Comparison of ENCODE assay signal across 23 mouse cellular contexts in genomic region chr11:79239024-79239423, GRCm38 (mm10). TPM values are rescaled to one million over a fixed set of nuclear protein-coding genes. Genes with fewer than 3 reads are reported as not detected.
DNase-seq lines count a peak whose midpoint lies in the region; ATAC-seq and TF ChIP-seq lines count a peak whose summit lies in the region.
"Had no signal": no experiment of that assay in that cellular context is flagged by ENCODE, and none has a peak within 500 bp of the region (broad histone marks: within the 10 kb centered on the region; RNA-seq: fewer than 3 reads in every experiment).

No protein-coding gene starts in this region.

- H3K4me1 ChIP-seq in heart, embryonic 14.5 days (ENCODE audit: control insufficient read depth in 2 of 2, insufficient read depth in 2 of 2, low read length in 2 of 2), result peaks cover 9 to 11% of the 10 kb centered on the region in 2 experiments
- 0 out of 2 replicates have a peak, but pooled peaks cover 4% of the 10 kb centered on the region for H3K4me1 ChIP-seq in kidney, postnatal 0 days (replicated peaks; ENCODE audit: insufficient read depth, low read length)
- peaks cover 4% of the 10 kb centered on the region; the same call in 1 of the 2 replicates for H3K4me1 ChIP-seq in embryonic fibroblast, embryonic 13.5 days (ENCODE audit: control insufficient read depth, insufficient read depth, low read length)
- peaks cover 7% of the 10 kb centered on the region; the same call in 1 of the 2 replicates for H3K4me1 ChIP-seq in limb, embryonic 10.5 days
- H3K4me1 ChIP-seq: midbrain, embryonic 15.5 days had no signal

- intact Hi-C loops in heart, postnatal 25 days (cut with DNase I), result no loop called here

- no peaks in the 10 kb centered on the region for H3K9me3 ChIP-seq in heart, embryonic 14.5 days (ENCODE audit: control insufficient read depth, low read length)
- H3K9me3 ChIP-seq in kidney, postnatal 0 days (replicated peaks; ENCODE audit: low read length), result no peaks in the 10 kb centered on the region
- peaks cover 4% of the 10 kb centered on the region; the same call in 1 of the 2 replicates for H3K9me3 ChIP-seq in limb, embryonic 10.5 days (replicated peaks)
- H3K9me3 ChIP-seq: midbrain, embryonic 15.5 days had no signal

- peaks cover 67% of the 10 kb centered on the region for H3K36me3 ChIP-seq in heart, embryonic 14.5 days (ENCODE audit: control insufficient read depth, insufficient read depth, low read length)
- H3K36me3 ChIP-seq in kidney, postnatal 0 days (ENCODE audit: insufficient read depth, low read length), result peaks cover 35% of the 10 kb centered on the region
- H3K36me3 ChIP-seq in limb, embryonic 10.5 days, result peaks cover 74% of the 10 kb centered on the region

- H3K27ac ChIP-seq in heart, embryonic 14.5 days (replicated peaks in 1 of 2; ENCODE audit: control insufficient read depth in 1 of 2, insufficient read depth in 1 of 2, low read depth in 2 of 2, low read length in 2 of 2), result peak overlapping the region; percentile 18 to 19; a peak in 3 of 4 replicates
- peak overlapping the region; percentile 89 for H3K27ac ChIP-seq in kidney, postnatal 0 days
- 0 out of 2 replicates have a peak overlapping the region, but pooled peaks have one; percentile 34 for H3K27ac ChIP-seq in embryonic fibroblast, embryonic 13.5 days (ENCODE audit: insufficient read depth, low read length)
- H3K27ac ChIP-seq in limb, embryonic 10.5 days, result no peak overlapping the region
- H3K27ac ChIP-seq: embryonic facial prominence, embryonic 12.5 days had no signal

- no peak overlapping the region for H3K4me3 ChIP-seq in heart, embryonic 14.5 days (ENCODE audit: control insufficient read depth in 1 of 2, insufficient read depth in 1 of 2, low read depth in 1 of 2, low read length in 2 of 2)
- no peak overlapping the region for H3K4me3 ChIP-seq in kidney, postnatal 0 days (replicated peaks; ENCODE audit: low read depth, low read length)
- H3K4me3 ChIP-seq in embryonic fibroblast, embryonic 13.5 days (ENCODE audit: insufficient read depth, low read length), result no peak overlapping the region
- no peak overlapping the region for H3K4me3 ChIP-seq in limb, embryonic 10.5 days
- H3K4me3 ChIP-seq: embryonic facial prominence, embryonic 12.5 days; limb, embryonic 12.5 days; midbrain, embryonic 15.5 days had no signal

- TF ChIP-seq CTCF in kidney, postnatal 0 days (IDR thresholded peaks at IDR 0.05; ENCODE audit: low read depth), result no peak
- no peak for TF ChIP-seq CTCF in embryonic fibroblast, embryonic 13.5 days (IDR thresholded peaks at IDR 0.05; ENCODE audit: borderline replicate concordance, insufficient read depth, low read length)

- no peak for TF ChIP-seq POLR2A in embryonic fibroblast, embryonic 13.5 days (IDR thresholded peaks at IDR 0.05; ENCODE audit: low read depth, low read length)

- WGBS in heart, embryonic 14.5 days, result 90% methylated on average over 7 of the region's 7 CpGs
- 87% methylated on average over 7 of the region's 7 CpGs for WGBS in kidney, postnatal 0 days
- 97% methylated on average over 7 of the region's 7 CpGs for WGBS in limb, embryonic 10.5 days

- H3K4me2 ChIP-seq in heart, embryonic 14.5 days (ENCODE audit: low read length), result no peak overlapping the region
- H3K4me2 ChIP-seq in kidney, postnatal 0 days (ENCODE audit: low read length), result no peak overlapping the region
- H3K4me2 ChIP-seq: embryonic facial prominence, embryonic 12.5 days; limb, embryonic 12.5 days; midbrain, embryonic 15.5 days had no signal

- no peaks in the 10 kb centered on the region for H3K27me3 ChIP-seq in heart, embryonic 14.5 days (ENCODE audit: control insufficient read depth, insufficient read depth, low read length)
- H3K27me3 ChIP-seq in kidney, postnatal 0 days (ENCODE audit: insufficient read depth, low read length), result no peaks in the 10 kb centered on the region
- no peaks in the 10 kb centered on the region for H3K27me3 ChIP-seq in limb, embryonic 10.5 days (ENCODE audit: low read depth, poor library complexity, severe bottlenecking)
- H3K27me3 ChIP-seq: embryonic facial prominence, embryonic 12.5 days; limb, embryonic 12.5 days; midbrain, embryonic 15.5 days had no signal

- DNase-seq in heart, postnatal 25 days (ENCODE audit: low spot score), result no peak
- DNase-seq in kidney, postnatal 0 days (ENCODE audit: low spot score), result no peak
- no peak for DNase-seq in kidney, postnatal 10 days
- peak; percentile 26 for DNase-seq in limb, embryonic 10.5 days (ENCODE audit: low spot score)
- no peak for DNase-seq in adrenal gland, adult 8-10 months
- DNase-seq: cerebellum, adult 11-12 months; right cerebral cortex, postnatal 14 days; thymus, adult 18-20 months had no signal

- H3K9ac ChIP-seq in heart, embryonic 14.5 days (ENCODE audit: low read length), result no peak overlapping the region
- no peak overlapping the region for H3K9ac ChIP-seq in kidney, postnatal 0 days (ENCODE audit: low read depth, low read length)
- H3K9ac ChIP-seq: embryonic facial prominence, embryonic 12.5 days; limb, embryonic 12.5 days; midbrain, embryonic 15.5 days had no signal

- ATAC-seq in heart, embryonic 14.5 days (ENCODE audit: insufficient number of reproducible peaks, insufficient read depth, low FRiP score, low read depth), result no peak
- 0 out of 2 replicates have a peak, but pooled peaks have one; percentile 8 for ATAC-seq in kidney, postnatal 0 days (replicated peaks; ENCODE audit: low FRiP score, low read depth)
- ATAC-seq: forebrain, embryonic 14.5 days; midbrain, embryonic 15.5 days had no signal

RNA-seq across cellular contexts. Expression of gene Wsb1, which starts 15.4 kb away (rescaled TPM):
- polyA plus RNA-seq in heart, embryonic 14.5 days (2014; fragmentation: Nextera tagmentation; extraction: Ambion mirVana), result 168 and 169 TPM in 2 replicates
- total RNA-seq in heart, postnatal 25 days (2021), result 10 to 100 TPM; 13.4 to 17.8 TPM
- polyA plus RNA-seq in kidney, postnatal 0 days (2015; fragmentation: Nextera tagmentation; extraction: Ambion mirVana), result 265 and 274 TPM in 2 replicates
- 227 and 261 TPM in 2 replicates for polyA plus RNA-seq in embryonic fibroblast, embryonic 13.5 days (2011; ENCODE audit: insufficient read length, low read depth, missing spikeins)
- 196 and 306 TPM in 2 replicates for polyA plus RNA-seq in limb, embryonic 10.5 days (2016; fragmentation: Nextera tagmentation; extraction: Ambion mirVana)
- total RNA-seq in adrenal gland, adult 8-10 months (2022), result 10 to 100 TPM; 37.7 to 96.3 (median 62.2) TPM

RNA-seq across cellular contexts. Expression of gene Gm9964, which starts 57.7 kb away (rescaled TPM):
- polyA plus RNA-seq in heart, embryonic 14.5 days (2014; fragmentation: Nextera tagmentation; extraction: Ambion mirVana), result not detected in 2 replicates
- total RNA-seq in heart, postnatal 25 days (2021), result not detected
- not detected in 2 replicates for polyA plus RNA-seq in kidney, postnatal 0 days (2015; fragmentation: Nextera tagmentation; extraction: Ambion mirVana)
- polyA plus RNA-seq in embryonic fibroblast, embryonic 13.5 days (2011; ENCODE audit: insufficient read length, low read depth, missing spikeins), result not detected in 2 replicates
- polyA plus RNA-seq in limb, embryonic 10.5 days (2016; fragmentation: Nextera tagmentation; extraction: Ambion mirVana), result not detected in 2 replicates
- not detected for total RNA-seq in adrenal gland, adult 8-10 months (2022)
- total RNA-seq: adrenal gland, adult 18-20 months; heart, postnatal 14 days; hindbrain, postnatal 0 days; megakaryocyte, adult 5-6 weeks had no signal
- polyA plus RNA-seq: brain, embryonic 14.5 days; embryonic facial prominence, embryonic 12.5 days; forebrain, embryonic 14.5 days; G1E; hindbrain, postnatal 0 days; large intestine, adult 2 months; limb, embryonic 12.5 days; liver, embryonic 16.5 days; midbrain, embryonic 15.5 days; neural tube, embryonic 11.5 days had no signal
